Mouse (Mus musculus) heart, adult 8-10 months (tissue): ENCODE data around the gene Kif23. TPM values are rescaled to one million over a fixed set of nuclear protein-coding genes. Genes with fewer than 3 reads are reported as not detected.

Source experiments
- DNase-seq: peaks from one replicate; pipeline ENCODE4 v3.0.0; 2022; ENCODE audit warnings: low spot score
- total RNA-seq, 4 experiments: library from RNA; stranded (reverse); gene quantifications; 2 replicates each; pipeline ENCODE4 v1.2.4; 2022

Kif23 gene
- total RNA-seq, result 1 to 10 TPM in 3 of 4 experiments, under 1 TPM in 1; 0.56 to 2.3 (median 1.4) TPM

DNA sequence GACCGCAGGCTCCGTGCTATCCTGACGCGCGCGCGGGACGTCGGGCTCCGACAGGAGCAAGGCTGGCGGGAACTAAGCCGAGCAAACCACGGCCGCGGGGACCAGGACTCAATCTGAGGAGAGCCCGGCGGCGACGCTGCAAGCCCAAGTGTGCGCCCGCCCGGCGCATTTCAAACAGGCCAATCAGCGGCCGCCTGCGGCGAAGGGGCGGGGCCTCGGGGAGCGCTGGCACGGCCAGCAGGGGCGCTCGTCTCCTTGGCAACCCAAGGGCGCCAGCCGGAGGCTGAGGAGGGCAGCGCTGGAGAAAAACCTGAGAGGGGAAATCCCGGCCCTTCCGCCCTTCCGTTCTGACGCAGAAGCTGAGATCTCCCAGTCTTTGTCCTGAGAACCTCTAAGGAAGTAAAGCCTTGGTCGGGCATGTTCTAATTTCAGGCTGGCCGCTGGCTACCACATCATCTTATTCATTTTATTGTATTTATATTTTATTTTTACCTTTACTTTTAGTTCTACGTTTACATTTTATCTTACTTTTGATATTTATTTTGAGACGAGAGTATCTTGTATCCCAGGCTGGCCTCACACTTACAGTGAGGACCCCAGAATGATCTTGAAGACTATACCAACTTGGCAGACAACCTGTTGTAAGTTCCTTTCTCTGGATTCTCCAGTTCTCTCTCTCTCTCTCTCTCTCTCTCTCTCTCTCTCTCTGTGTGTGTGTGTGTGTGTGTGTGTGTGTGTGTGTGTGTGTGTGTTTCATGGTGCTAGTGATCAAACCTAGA, at the start of gene Kif23:
TSS of gene Kif23 (minus strand) at position 152 of the 779 bp plus-strand sequence.
- peak; percentile 95 for DNase-seq

DNA sequence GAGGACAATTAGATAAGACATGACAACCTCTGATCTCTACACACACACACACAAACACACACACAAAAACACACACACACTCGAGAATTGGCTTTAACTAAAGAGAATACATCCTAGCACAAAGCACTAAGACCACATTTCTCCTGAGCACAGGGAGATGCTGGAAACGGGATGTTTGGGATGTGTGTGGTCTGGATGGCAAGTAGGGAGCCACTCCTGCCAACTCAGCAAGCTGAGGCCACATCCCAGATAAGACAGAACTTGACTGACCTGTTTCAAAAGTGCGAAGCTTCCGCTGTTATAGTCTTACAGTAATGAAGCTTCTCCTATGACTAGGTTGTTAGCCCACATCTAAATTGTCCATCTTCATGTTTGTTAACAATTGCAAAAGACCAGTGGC, 44.6 kb upstream of the Kif23 start:
- no peak for DNase-seq

DNA sequence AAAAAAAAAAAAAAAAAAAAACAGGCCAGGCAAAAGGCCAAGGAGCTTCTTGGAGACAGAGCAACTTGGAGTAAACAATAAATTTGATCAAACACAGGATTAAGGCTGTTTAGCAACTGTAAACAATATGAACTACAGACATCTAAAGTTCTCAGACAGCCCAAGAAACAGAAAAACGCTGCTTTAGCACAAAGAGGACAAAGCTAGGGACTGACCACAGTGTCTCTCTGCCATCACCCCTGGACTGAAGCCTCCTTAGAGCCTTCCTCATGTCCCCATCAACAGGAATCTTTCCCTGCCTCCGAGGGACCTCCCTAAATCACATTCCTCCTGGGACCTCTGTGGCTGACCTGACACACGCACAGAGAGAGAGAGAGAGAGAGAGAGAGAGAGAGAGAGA, 44.2 kb upstream of the Kif23 start:
- no peak for DNase-seq

DNA sequence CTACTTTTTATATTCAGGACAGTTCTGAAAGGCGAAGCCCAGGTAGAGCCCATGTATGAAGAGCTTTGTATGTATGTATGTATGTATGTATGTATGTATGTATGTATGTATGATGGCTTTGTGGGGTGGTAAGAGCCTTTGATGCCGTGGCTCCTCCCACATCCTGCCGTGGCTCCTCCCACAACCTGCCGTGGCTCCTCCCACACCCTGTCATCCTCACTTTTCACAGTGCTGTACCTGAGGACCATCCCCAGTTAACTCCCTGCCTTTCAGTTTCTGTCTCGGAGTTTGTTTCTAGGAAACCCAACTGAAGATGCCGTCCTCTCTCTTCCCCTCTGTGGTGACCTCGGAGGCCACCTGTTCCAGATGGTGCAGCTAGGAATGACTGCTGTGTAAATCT, 39.5 kb upstream of the Kif23 start:
- DNase-seq, result no peak

DNA sequence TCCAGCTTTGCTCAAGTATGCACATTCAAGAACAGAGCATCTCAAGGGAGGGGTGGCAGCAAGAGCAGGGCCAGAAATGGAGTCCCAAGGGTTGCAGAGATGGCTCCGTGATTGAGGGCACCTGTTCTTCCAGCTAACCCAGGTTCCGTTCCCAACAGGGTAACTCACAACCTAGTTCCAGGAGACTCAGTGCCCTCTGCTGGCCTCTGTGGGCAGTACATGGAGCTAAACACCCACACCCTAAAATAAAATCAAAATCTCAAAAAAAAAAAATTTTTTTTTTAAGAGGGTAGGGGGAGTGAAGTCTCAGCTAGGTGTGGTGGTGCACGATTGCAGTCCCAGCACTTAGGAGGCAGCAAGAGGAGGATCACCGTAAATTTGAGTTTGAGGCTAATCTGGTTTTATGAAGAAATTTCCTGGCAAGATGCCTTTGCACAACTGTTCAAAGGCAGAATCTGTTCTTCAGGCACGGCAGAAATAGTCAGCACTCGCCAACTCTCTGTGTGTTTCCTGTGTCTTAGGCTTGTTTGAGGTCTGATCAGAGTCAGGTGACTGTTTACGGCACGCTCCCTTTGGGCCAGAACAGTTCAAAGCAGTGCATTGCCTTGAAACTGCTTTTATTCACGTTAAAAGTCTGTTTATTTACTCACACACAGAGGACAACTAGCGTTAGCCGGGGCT, 38.7 kb upstream of the Kif23 start:
- DNase-seq, result peak; percentile 49

DNA sequence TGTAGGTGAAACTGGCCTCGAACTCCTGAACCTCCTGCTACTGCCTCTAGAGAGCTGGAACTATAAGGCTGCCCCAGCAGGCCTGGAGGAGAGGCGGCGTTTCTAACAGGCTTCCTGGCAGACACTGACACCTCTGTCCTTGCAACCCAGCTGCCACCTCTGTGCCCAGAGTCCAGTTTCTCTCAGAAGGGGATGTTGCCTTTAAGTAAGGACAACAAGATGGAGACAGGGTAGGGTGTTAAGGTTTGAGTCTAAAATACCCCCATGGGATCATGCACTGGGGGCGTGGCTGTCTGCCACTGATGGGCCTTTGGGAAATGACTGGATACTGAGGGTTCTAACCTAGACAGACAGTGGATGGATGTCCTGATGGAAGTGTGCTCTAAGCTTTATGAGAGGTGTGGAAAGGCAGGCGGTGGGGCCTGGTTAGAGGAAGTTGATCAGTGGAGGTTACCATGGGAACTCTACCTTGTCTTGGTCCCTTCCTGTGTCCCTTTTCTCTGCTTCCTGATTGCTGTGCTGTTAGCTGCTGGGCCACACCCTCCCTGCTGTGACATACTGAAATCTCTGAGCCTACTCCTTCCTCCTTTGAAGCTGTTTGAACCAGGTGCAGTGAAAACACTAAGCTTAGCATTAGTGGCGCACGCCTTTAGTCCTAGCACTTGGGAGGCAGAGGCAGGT, 36.5 kb upstream of the Kif23 start:
- DNase-seq, result no peak

DNA sequence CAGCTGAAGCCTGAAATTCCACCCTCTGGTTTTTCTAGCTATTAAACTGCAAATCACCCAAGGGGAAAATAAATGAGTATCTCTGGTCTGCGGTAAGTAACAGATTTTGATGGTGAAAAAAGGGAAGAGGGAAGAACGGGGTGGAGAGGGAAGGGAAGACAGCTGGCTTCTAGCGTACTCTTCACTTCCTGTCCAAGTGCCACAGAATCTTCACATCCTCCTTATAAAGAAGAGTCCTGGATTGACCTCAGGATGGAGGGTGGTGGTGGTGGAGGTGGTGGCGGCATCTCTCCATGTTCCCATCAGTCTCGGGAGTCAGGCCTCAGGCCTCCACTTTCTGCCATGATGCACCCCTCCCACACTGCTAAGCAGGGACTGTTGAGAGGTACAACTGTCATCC, 35.3 kb upstream of the Kif23 start:
- DNase-seq, result no peak

DNA sequence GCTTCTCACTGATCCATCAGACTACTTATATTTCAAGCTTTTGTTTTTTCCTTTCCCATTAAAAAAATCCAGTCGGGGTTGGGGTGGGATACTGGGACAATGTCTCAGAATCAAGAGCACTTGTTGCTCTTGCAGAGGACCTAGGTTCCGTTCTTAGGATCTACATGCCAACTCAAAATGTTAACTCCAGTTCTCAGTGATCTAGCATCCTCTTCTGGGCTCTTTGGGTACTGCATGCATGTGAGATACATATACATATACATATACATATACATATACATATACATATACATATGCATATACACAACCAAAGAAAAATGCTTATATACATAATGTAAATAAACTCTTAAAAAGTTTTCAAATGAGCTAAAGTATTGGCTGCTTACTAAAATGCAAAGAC, 33.4 kb upstream of the Kif23 start:
- DNase-seq, result no peak

DNA sequence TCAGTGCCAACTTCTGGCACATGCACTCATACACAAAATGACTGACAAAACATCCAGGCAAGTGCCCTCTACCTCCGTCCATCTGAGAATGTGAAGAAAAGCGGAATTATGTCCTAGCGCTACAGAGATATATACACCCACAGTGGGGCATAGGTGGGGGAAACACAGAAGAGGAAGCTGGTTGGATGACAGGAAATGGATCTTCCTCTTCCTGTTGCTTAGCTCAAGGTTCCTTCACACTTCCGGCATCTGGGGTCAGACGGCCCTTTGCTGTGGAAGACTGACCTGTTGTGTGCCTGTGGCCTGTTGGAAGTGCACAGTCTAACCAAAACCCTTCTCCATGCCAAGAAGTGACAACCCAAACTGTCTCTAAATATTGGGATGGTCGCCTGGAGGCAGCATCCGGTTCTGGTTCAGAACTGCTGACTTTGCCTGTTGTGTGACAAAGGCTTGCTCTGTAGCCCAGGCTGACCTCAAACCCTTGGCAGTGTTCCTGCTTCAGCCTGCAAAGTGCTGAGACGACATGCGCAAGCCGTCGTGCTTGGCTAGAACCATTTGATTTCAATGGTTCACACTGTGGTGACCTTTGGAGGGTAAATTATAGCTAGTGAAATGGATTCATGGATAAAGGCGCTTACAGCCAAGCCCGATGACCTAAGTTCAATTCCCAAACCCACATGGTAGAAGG, 30.8 kb upstream of the Kif23 start:
- no peak for DNase-seq

DNA sequence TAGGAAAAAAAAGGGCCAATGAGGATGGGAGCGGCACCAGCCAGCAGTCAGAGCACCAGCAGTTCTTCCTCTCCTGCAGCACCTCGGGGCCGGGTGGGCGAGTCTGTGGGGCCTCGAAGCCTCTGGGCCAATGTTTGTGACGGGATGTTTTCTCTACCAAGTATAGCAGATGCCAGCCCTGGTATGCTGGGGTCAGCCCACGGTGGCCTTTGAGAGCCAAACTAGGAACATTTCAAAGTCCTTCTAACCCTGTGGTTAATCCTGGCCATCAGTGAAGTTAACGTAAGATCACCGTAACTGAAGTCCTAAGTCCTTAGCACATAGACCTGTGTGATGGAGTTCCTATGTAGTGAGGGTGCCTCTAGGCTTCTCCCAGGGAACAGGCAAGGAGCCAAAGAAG, 25.5 kb upstream of the Kif23 start:
- no peak for DNase-seq

DNA sequence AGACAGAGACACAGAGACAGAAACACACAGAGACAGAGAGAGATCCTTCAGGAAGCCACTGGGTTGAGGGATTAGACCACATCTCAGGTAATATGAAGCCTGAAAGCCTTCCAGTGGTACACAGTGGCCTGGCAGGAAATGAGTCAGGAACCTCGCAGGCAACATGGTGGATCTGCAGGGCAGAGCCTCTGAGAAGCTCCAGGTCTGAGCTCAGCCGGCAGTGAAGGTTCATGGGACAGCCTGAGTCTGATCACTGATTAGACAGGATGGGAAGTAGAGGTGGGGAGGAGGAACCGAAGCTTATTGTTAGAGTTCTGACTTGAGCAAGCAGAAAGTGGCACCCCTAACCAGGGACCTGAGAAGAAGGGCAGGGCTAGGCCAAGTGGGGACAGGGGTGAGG, 24.5 kb upstream of the Kif23 start:
- DNase-seq, result no peak

DNA sequence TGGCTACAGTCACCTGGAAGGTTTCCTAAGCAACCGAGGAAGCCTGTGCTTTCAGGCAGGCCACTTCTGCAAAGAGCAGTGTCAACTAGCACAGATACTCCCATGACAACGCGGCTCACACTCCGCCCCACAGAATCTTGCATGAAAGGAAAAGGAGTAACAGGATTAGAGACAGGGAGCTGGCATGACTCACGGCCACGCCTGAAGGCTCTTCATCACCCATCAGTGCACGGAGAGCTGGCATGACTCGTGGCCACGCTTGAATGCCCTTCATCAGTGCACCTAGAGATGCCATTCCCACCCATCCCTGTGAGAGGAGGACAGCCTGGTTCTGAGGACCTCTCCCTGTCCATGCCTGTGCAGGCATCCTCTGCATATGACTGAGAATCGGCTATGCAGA, 20.8 kb upstream of the Kif23 start:
- no peak for DNase-seq

DNA sequence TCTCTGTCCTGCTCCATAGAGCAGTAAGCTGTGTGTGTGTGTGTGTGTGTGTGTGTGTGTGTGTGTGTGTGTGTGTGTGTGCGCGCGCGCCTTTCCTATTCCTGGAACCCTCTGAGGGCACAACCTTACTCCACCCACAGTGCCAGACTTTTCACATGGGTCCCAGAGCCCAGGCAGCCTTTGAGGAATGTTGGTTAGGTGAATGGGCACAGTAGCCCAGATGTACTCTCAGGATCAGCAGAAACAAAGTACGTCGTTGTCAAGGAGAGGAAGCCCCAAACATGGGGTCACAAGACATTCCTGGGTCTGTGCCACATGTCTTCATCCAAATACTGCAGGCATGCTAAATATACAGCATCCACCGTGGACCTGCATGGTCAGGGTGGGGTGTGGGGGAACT, 19.4 kb upstream of the Kif23 start:
- no peak for DNase-seq

DNA sequence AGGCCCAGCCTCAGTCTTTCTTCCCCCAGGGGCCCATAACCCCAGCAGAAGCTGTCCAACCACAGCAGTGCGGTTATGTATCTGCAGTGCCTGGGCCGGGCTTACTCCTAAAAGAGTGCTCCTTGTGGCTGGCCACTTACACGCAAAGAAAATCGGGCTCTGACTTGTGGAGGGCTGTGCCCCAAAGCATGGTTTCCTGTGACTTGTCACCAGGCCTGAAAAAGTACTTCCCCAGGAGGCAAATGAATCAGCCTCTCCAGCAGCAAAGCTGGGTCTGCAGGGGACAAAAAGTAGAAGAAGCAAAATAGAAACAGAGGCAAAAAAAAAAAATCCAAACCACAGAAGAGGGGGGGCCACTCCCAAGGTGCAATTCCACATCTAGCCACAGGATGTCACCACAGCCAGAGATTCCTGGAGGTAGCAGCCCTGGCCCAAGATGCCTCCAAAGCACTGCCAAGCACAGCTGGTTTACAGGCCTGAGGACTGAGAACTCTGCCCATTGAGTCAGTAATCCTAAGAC, 18.9 kb upstream of the Kif23 start:
- DNase-seq, result peak; percentile 70

DNA sequence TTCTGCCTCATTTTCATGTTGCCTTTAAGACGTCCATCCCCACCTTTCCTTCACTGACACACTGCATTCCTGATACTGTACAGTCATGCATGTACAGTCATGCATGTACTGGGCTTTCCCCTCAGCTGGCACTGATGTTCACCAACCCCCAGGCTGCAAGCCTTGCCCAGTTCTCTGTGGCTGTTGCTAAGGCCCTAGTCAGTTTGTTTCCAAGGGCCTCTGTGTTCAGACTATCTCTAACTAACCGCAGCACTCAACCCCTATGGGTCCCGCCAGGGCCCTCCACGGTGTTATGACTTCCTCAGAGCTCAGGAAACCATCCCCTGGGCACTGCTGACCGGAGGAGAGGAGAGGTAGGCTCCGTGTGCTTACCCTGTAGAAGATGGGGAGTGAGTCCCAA, 16.8 kb upstream of the Kif23 start:
- no peak for DNase-seq

DNA sequence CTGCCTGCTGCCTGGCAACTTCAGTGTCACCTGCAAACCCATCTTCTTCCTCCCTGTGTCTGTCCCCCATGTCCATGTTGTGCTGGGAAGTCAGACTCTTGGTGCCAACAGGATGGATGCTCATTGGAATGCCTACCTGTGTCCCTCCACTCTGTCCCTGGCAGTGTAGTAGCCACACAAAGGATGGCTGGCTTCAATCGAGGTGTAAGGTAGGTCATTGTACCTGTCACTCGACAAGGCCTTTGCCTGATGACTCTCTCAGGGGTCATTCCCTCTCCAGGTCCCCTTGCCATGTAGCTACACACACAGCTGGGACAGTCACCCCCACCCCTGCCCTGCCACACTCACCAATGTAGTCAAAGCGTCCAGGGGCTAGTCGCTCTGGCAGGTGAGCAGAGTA, 14.6 kb upstream of the Kif23 start:
- DNase-seq, result no peak

DNA sequence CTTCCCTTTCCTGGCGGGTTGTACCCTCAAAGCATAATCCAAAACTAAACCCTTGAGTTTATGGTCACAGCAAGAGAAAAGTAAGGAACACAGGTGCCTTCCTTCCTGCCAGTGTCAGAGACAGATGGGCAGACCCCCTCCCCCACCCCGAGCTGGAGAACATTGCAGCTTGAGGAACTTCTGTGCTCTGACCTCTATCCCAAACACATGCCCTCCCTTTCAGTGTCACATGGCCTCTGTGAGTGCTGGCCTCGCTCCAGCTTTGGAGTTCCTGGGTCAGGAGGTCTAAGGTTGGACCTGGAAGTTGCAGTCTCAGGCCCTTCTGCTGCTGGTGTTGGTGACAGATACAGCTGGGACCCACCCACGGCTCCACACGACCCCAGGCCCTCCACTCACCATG, 14.2 kb upstream of the Kif23 start:
- DNase-seq, result peak; percentile 28

DNA sequence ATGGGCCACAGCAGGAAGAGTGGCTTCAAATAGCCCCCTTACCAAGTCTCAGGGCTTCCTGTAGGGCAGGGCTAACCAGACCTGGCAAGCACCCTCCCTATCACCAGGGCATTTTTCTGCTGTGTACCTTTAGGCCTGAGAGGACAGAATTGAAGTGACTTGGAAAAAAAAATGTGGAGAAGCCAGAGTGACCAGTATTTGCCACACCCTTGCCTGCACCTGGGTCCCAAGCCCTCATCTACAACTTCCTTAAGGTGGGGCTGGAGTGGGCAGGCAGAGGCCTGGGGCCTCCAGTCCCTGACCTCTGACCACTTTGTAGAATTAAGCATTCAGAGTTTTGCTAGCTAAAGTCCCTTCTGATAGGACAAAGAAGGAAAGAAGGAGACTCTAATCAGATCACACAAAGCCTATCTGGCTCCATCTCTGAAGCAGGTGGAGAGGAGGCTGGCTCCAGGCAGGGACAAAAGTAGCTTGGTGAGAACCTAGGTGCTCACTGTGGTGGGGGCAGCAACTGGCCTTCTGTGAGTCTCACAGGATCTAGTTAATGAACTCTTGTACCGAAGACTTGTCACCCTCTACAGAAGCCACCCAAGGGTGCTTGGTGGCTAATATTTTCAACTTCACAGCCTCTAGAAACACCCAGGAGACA, 13.5 kb upstream of the Kif23 start:
- DNase-seq, result no peak

DNA sequence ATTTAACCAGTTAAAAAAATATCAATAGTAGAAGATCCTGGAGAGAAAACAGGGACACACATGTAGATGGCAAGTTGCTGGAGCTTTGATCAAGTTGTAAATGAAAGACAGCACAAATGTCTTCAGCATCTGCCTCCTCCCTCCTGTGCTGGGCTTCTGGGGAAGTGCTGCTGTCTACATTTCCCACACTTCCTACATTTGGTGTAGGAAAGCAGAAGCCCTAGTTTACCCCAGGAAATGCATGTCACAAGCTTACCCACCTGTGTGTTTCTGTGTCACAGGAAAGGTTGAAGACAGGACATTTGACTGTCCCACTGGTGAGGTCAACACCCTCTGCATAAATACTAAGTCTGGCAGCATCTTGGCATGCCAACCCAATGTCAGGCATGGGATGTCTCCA, 8.1 kb upstream of the Kif23 start:
- DNase-seq, result no peak

DNA sequence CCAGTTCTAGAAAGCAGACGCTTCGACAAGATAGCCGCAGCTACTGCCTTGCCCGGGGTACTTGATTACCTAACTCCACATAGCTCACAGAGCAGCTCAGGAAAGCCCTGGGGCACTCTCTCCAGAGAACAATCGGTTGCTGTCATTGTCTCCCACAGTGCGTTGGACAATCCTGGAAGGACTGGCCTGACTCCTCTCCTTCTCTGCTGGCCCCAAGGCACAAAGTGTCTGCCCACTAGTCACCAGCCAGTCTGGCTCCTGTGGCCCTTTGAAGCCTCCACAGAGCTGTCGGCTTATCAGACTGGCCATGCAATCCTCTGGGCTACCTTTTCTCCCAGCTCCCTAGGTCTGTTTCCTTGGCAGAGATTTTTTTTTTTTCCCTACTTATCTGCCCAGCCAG, 5.7 kb upstream of the Kif23 start:
- DNase-seq, result no peak
